Mouse (Mus musculus) neutrophil, adult 83 days (primary cell): ENCODE results near the gene Podxl2. TPM values are rescaled to one million over a fixed set of nuclear protein-coding genes. Genes with fewer than 3 reads are reported as not detected.

Experiments used
- total RNA-seq, 2 experiments: library from RNA; stranded (reverse); gene quantifications; one replicate each; pipeline ENCODE4 v1.2.4; 2023

Gene Podxl2
- total RNA-seq, result not detected

GRCm38 (mm10) chr6:88874868-88875508, at the start of gene Podxl2:
TSS of gene Podxl2 (minus strand) at chr6:88875044.

GRCm38 (mm10) chr6:88901947-88902820, 27.3 kb upstream of the Podxl2 start, which contains the start of gene Tpra1:
TSS of gene Tpra1 (plus strand) at chr6:88902251.

GRCm38 (mm10) chr6:88898534-88899048, 23.7 kb upstream of the Podxl2 start, which contains the start of gene Mcm2:
TSS of gene Mcm2 (minus strand) at chr6:88898780.

GRCm38 (mm10) chr6:88841781-88842689, 32.8 kb downstream of the Podxl2 start, which contains the start of gene Abtb1:
TSS of gene Abtb1 (minus strand) at chr6:88841984.

Other genes with a start within 250 kb of the Podxl2 start
- gene Kbtbd12, start 237.1 kb downstream of the Podxl2 start, total RNA-seq, result not detected
- 10 to 100 TPM; 63.1 to 67.5 TPM for gene Mgll, start 150.6 kb downstream of the Podxl2 start, total RNA-seq
- gene Abtb1, start 33.1 kb downstream of the Podxl2 start, total RNA-seq, result 100 to 1,000 TPM; 259 to 265 TPM
- gene Mcm2, start 23.7 kb upstream of the Podxl2 start, total RNA-seq, result 100 to 1,000 TPM in 1 of 2 experiments, 10 to 100 TPM in 1; 81.3 to 113 TPM
- 10 to 100 TPM; 43.3 to 54.6 TPM for gene Tpra1, start 27.2 kb upstream of the Podxl2 start, total RNA-seq